Mouse (Mus musculus): ENCODE measurements around the gene Trim17. TPM values are rescaled to one million over a fixed set of nuclear protein-coding genes. Genes with fewer than 3 reads are reported as not detected.

The Trim17 gene
- polyA plus RNA-seq, 1 experiment from 2014 or later: 0.13 TPM

DNA sequence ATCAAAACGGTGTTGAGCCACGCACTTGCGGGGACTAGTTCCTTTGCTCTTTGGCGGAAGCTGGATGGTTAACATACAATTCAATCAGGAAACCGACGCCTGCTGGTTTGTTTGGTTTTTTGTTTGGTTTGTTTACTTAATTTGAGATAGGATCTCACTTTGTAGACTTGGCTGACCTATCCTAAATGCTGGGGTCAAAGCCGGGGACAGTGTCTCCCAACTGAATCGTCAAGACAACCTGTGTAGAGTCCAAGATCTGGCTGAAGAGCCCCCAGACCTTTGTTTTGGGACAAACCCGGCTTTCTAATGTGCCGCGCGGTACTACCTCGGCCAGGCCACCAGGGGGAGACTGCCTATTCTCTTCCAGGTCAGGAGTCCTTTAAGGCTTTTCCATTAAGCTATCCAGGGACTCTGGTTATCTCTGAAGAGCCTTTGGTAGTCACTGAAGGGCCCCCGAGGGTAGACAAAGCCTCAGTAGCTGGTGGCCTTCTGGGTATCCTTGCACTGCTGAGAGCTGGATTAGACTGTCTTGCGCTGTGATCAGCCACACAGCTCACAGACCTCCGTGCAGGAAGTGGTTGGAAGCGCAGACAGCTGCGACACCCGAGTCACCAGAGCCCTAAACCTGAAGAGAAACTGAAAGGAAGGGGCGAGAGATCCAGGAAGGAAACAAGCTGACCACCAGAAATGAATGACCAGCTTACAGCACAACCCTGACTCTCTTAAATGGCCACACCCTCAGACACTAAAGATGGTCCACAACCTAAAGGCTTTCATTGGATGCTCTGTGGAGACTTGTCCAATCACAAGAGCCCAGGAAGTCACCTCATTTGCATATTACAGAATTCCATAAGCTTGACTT lies 26.5 kb upstream of the Trim17 start:
- peak; percentile 78 for ATAC-seq
- Histone ChIP-seq H3K9me3 (replicated peaks) (no peaks in the 10 kb centered on the region), H3K27ac (peak overlapping the region; percentile 92), H3K9ac (peak overlapping the region; percentile 75), H3K4me2 (peak overlapping the region; percentile 83), H3K4me1 (peaks cover 56% of the 10 kb centered on the region), H3K27me3 (replicated peaks) (peaks cover 12% of the 10 kb centered on the region), H3K36me3 (peaks cover 35% of the 10 kb centered on the region), H3K4me3 (peak overlapping the region; percentile 59)
- WGBS (ENCODE audit: insufficient replicate concordance): 3% methylated on average over 20 of the region's 20 CpGs

DNA sequence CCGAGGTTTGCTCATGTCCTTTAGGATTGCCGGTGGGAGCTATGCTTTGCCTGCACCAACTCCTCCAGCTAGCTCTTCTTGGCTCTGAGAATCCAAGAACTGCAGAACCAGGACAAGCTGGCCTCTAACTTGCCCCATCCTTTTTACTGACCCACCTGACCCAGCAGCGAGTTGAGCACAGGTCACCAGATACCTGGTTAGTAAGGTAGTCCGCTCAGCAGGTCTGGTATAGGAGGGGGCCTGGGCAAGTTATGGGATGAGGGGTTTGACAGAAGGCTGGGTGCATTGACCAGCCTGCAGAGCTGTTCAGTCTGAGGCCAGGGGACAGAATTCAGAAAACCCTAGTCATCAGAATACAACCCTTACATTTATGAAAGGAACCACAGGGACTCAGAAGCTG lies 25.4 kb upstream of the Trim17 start:
- Histone ChIP-seq H3K4me3 (no peak overlapping the region), H3K9ac (peak overlapping the region; percentile 54; the same call in 1 of the 2 replicates), H3K4me2 (no peak overlapping the region; the same call in 1 of the 2 replicates), H3K4me1 (peaks cover 56% of the 10 kb centered on the region), H3K9me3 (replicated peaks) (no peaks in the 10 kb centered on the region), H3K27ac (peak overlapping the region; percentile 92), H3K36me3 (peaks cover 35% of the 10 kb centered on the region), H3K27me3 (replicated peaks) (peaks cover 1% of the 10 kb centered on the region; the same call in 1 of the 2 replicates)
- ATAC-seq: no peak
- WGBS (ENCODE audit: insufficient replicate concordance): 53% methylated on average over 4 of the region's 4 CpGs

DNA sequence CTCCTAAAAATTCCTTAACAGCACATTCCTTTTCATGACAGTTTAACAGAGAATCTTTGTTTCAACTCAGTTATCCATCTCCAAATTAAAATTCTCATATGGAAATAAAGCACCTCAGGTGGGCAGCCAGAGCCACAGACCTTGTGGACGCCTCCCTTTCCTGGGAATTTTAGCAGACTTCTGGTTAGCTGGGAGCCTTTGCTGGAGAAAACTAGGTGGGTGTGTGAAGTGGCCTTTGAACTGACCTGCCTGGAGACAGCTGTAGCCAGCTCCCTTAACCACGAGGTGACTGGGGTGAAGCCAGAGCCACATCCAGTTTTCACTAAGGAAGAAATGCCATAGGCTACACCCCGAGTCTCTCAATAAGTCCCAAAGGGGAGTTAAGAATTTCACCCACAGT lies 24.8 kb upstream of the Trim17 start:
- peak overlapping the region; percentile 92 for H3K27ac ChIP-seq
- WGBS (ENCODE audit: insufficient replicate concordance): 41% methylated on average over 3 of the region's 3 CpGs

DNA sequence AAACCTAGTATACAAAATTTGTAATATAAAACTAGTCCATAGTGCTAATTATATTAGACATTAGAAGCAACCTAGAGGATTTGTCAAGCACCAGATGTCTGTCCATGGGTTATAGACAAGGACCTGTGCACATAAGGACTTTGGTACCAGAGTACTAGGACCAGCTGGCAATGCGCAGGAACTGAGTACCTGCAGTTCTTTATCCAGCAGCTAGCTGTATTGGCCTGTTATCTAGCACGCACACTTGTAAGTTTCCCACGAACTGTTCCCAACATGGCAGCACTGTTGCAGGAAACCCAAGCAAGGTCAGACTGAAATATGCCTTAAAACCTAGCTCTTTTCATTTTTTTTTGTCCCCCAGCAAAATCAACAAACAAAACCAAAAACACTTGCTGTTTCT lies 24.2 kb upstream of the Trim17 start:
- H3K36me3 ChIP-seq: peaks cover 46% of the 10 kb centered on the region
- H3K27ac ChIP-seq: peak overlapping the region; percentile 92
- H3K4me1 ChIP-seq: peaks cover 56% of the 10 kb centered on the region
- H3K9me3 ChIP-seq (replicated peaks): no peaks in the 10 kb centered on the region
- no peak overlapping the region for H3K4me3 ChIP-seq
- no peaks in the 10 kb centered on the region for H3K27me3 ChIP-seq (replicated peaks)
- WGBS (ENCODE audit: insufficient replicate concordance): 24% methylated on average over 3 of the region's 3 CpGs
- ATAC-seq: peak; percentile 68
- peak overlapping the region; percentile 16 for H3K4me2 ChIP-seq
- H3K9ac ChIP-seq: 0 out of 2 replicates have a peak overlapping the region, but pooled peaks have one; percentile 23

More for the DNA sequence above, 24.8 kb upstream of the Trim17 start:
- Histone ChIP-seq H3K4me3 (no peak overlapping the region), H3K4me1 (peaks cover 56% of the 10 kb centered on the region), H3K4me2 (peak overlapping the region; percentile 16), H3K9me3 (replicated peaks) (no peaks in the 10 kb centered on the region), H3K9ac (peak overlapping the region; percentile 54), H3K27me3 (replicated peaks) (no peaks in the 10 kb centered on the region), H3K36me3 (peaks cover 40% of the 10 kb centered on the region)
- no peak for ATAC-seq

DNA sequence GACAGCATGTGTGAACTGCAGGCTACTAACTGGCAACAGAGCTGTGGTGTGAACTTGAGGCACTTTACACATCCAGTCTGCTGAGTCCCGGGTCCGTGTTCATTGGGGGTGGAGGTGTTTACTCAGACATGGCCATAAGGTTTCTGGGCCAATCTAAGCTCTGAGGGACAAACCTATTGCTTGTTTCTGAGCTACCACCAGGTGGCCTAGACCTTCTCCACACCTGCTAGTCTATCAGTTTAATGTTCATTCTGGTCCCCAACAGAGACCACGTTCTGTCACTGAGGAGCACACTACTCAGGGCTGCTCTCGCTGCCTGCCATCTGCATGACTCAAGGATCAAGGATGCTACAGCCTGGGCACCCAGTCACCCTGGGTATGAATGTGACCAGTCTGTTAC lies 22.9 kb upstream of the Trim17 start:
- H3K9me3 ChIP-seq (replicated peaks): no peaks in the 10 kb centered on the region
- no peak for ATAC-seq
- H3K36me3 ChIP-seq: peaks cover 59% of the 10 kb centered on the region
- H3K9ac ChIP-seq: no peak overlapping the region
- peak overlapping the region; percentile 92 for H3K27ac ChIP-seq
- no peaks in the 10 kb centered on the region for H3K27me3 ChIP-seq (replicated peaks)
- no peak overlapping the region for H3K4me2 ChIP-seq
- H3K4me3 ChIP-seq: no peak overlapping the region
- peaks cover 61% of the 10 kb centered on the region for H3K4me1 ChIP-seq
- WGBS (ENCODE audit: insufficient replicate concordance): 73% methylated on average over 4 of the region's 4 CpGs

DNA sequence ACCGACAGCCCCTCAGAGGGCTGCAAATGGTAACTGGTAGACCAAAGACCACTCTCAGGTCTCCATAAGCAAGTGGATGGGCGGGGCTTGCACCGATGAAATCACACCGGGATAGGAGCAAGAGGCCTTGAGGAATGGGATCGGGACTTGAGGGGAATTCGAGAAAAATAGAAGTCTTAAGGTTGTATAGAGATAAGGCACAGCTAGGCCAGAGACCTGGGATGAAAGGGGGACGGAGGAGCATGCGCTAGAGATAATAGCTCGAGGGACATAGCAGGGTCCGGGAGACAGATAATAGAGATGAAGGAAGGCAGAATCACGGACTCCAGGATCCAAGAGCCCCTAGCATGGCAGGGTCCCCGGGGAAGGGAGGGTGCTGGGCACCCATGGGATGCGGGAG lies 16.6 kb upstream of the Trim17 start:
- WGBS (ENCODE audit: insufficient replicate concordance): 1% methylated on average over 13 of the region's 13 CpGs
- H3K4me2 ChIP-seq: peak overlapping the region; percentile 96
- peak overlapping the region; percentile 85 for H3K4me3 ChIP-seq
- peaks cover 37% of the 10 kb centered on the region for H3K4me1 ChIP-seq
- peak overlapping the region; percentile 96 for H3K27ac ChIP-seq
- H3K36me3 ChIP-seq: peaks cover 42% of the 10 kb centered on the region
- peak; percentile 50 for ATAC-seq
- peaks cover 9% of the 10 kb centered on the region for H3K27me3 ChIP-seq (replicated peaks)
- peak overlapping the region; percentile 98 for H3K9ac ChIP-seq
- H3K9me3 ChIP-seq (replicated peaks): no peaks in the 10 kb centered on the region

DNA sequence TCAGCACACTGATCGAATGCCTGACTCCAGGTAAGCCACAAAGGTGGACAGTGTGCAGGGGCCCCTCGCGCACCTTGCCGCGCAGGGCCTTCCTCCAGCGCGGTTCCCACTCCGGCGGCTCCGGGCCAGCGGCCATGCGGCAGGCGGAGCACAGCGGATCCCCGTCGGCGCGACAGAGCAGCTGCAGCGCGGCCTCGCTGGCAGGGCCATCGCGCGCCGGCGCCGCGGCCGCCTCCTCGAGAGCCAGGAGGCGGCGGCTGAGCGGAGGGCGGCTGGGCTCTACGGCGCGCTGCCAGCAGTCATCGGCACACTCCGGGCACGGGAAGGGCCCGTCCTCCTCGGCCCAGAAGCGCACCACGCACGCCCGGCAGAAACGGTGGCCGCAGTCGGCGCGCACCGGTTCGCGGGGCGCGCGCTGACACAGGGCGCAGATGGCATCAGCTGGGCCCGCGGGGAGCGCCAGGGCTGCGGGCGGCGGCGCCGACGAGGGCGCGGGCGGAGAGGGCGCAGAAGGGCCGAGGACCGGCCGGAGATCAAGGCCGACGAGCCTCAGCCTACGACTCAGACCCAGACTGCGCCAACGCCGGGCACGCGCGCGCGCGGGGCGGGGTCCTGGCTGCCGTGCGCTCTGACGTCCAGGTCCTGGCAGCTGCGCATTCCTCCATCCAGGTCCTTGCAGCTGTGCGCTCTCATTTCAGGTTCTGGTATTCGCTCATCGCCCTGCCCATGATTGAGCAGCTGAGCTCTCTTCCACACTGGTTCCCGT lies 16.0 kb upstream of the Trim17 start, which contains the start of gene Rnf187:
Rnf187 (minus strand) TSS at position 595 of the 766 bp plus-strand sequence.
- peak within 1 kb of the TSS; percentile 96 for H3K27ac ChIP-seq
- H3K4me2 ChIP-seq: peak within 1 kb of the TSS; percentile 96
- ATAC-seq: peak; percentile 94
- peaks cover 37% of the 10 kb centered on the region for H3K4me1 ChIP-seq
- no peaks in the 10 kb centered on the region for H3K9me3 ChIP-seq (replicated peaks)
- WGBS (ENCODE audit: insufficient replicate concordance): under 1% methylated on average over 74 of the region's 95 CpGs
- peak within 1 kb of the TSS; percentile 85 for H3K4me3 ChIP-seq
- H3K9ac ChIP-seq: peak within 1 kb of the TSS; percentile 98
- peaks cover 36% of the 10 kb centered on the region for H3K36me3 ChIP-seq
- H3K27me3 ChIP-seq (replicated peaks): peaks cover 15% of the 10 kb centered on the region

DNA sequence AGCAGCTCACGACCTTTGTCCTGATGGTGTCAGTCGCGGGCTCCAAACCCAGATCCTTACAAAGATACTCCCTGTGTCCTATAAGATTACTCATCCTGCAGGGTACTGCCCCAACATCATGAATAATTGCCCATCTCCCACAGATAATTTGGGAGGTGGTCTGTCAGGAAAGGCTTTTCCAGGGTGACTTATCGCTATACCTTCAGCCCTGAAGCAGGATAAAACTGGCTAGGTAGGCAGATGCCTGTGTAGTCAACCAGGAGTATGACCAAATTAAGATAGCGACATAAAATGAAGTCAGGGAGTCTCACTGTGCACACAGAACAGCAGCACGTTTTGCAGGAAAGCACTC lies 15.4 kb upstream of the Trim17 start:
- ATAC-seq: no peak

DNA sequence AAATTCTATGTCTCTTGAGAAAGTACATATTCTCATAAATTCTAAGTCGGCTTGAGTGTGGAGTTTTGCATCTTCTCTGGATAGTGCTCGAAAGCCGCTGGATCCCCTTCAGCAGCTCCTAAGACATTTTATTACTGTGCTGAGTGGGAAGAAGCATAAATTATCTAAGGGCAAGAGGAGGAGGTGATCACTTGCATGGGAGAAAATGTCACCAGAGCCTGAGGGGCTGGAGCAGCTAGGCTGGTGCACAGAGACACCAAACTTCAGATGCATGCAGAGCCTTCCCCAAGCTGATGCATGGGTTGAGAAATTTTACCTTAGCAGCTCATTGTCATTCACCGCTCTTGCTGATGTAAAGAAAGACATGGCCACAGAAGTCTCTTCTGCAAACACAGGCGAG lies 10.3 kb upstream of the Trim17 start:
- peaks cover 24% of the 10 kb centered on the region for H3K4me1 ChIP-seq
- H3K36me3 ChIP-seq: no peaks in the 10 kb centered on the region
- H3K4me3 ChIP-seq: no peak overlapping the region
- no peak overlapping the region for H3K9ac ChIP-seq
- peaks cover 70% of the 10 kb centered on the region for H3K27me3 ChIP-seq (replicated peaks)
- H3K4me2 ChIP-seq: no peak overlapping the region
- no peaks in the 10 kb centered on the region for H3K9me3 ChIP-seq (replicated peaks)
- no peak for ATAC-seq
- H3K27ac ChIP-seq: no peak overlapping the region
- 68% methylated on average over 5 of the region's 5 CpGs for WGBS (ENCODE audit: insufficient replicate concordance)

More for the DNA sequence above, 15.4 kb upstream of the Trim17 start:
- Histone ChIP-seq H3K9me3 (replicated peaks) (no peaks in the 10 kb centered on the region), H3K27ac (peak overlapping the region; percentile 96), H3K27me3 (replicated peaks) (peaks cover 21% of the 10 kb centered on the region), H3K9ac (peak overlapping the region; percentile 98), H3K4me1 (peaks cover 37% of the 10 kb centered on the region), H3K4me3 (peak overlapping the region; percentile 85), H3K36me3 (peaks cover 30% of the 10 kb centered on the region), H3K4me2 (peak overlapping the region; percentile 96)
- WGBS (ENCODE audit: insufficient replicate concordance): 16% methylated on average over 6 of the region's 6 CpGs

DNA sequence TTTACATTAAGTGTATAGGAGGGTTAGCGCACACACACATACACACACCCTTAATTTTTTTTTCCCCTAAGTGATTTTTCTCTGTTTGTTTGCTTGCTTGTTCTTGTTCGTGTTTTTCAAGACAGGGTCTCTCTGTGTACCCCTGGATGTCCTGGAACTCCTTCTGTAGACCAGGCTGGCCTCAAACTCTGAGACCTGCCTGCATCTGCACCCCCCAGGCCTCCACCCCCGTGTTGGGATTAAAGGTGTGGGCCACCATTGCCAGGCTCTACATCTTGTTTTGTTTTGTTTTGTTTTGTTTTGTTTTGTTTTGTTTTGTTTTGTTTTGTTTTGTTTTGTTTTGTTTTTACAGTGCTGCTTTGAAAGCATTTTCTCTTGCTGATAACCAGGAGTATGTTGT lies 7.2 kb upstream of the Trim17 start:
- Histone ChIP-seq H3K36me3 (no peaks in the 10 kb centered on the region), H3K27ac (no peak overlapping the region), H3K4me2 (no peak overlapping the region), H3K4me1 (peaks cover 25% of the 10 kb centered on the region), H3K9me3 (replicated peaks) (no peaks in the 10 kb centered on the region), H3K9ac (no peak overlapping the region), H3K27me3 (replicated peaks) (peaks cover 95% of the 10 kb centered on the region), H3K4me3 (no peak overlapping the region)
- WGBS (ENCODE audit: insufficient replicate concordance): 60% methylated on average over 3 of the region's 3 CpGs
- no peak for ATAC-seq

DNA sequence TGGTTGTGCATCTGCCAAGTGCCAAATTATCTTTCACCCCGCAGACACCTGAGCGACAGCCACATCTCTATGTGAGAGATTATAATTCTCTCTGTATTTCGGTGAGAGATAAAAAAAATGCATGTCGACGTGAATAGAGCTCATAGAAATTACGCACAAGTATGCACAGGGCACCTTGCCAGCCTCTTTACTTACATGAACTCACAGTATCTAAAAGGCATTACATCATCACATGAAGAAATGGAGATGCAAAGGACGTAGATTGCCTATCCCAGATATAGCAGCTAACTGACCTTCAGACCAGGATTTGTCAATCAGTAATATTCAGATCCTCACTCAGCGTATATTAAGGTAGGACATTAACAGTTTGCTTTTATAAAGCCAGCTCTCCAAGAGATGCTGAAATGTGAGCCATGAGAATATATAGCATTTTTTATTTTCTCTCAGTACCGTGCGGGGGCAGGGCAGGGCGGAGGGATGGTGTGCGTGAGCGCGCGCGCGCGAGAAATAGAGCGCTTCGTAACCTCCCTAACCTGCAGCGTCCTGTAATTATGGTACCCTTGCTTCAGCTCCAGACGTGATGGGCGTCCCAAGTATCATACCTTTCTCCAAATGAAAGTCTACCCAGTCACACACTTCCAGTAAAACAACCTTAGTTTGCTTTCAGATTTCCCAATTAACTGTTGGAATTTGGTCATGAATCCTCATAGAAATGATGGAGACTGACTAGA lies 6.5 kb upstream of the Trim17 start:
- peak overlapping the region; percentile 70; the same call in 1 of the 2 replicates for H3K9ac ChIP-seq
- H3K4me2 ChIP-seq: peak overlapping the region; percentile 75
- WGBS (ENCODE audit: insufficient replicate concordance): 23% methylated on average over 23 of the region's 23 CpGs
- peak overlapping the region; percentile 55 for H3K4me3 ChIP-seq
- no peaks in the 10 kb centered on the region for H3K36me3 ChIP-seq
- peak overlapping the region; percentile 17; the same call in 1 of the 2 replicates for H3K27ac ChIP-seq
- peaks cover 88% of the 10 kb centered on the region for H3K27me3 ChIP-seq (replicated peaks)
- no peaks in the 10 kb centered on the region for H3K9me3 ChIP-seq (replicated peaks)
- ATAC-seq: no peak
- peaks cover 28% of the 10 kb centered on the region for H3K4me1 ChIP-seq

Data from liver, embryonic 12.5 days (tissue).